Mouse (Mus musculus) myocyte (in vitro differentiated cells): ENCODE measurements around the gene Rpl37.

Experiments used
- MAX ChIP-seq: IDR thresholded peaks from one replicate; pipeline ENCODE4 v1.6.1; 2011; ENCODE audit warnings: low read depth, mild to moderate bottlenecking, control low read depth
- MYOD1 ChIP-seq, 3 experiments: IDR thresholded peaks; one replicate each; pipeline ENCODE4 v1.6.1; 2011; ENCODE audit warnings: control low read depth in 2 of 3, low read depth in 2 of 3, mild to moderate bottlenecking in 2 of 3, moderate library complexity in 1 of 3; ENCODE audit not compliant: insufficient read length in 2 of 3, control insufficient read depth in 1 of 3
- POLR2A ChIP-seq: IDR thresholded peaks from one replicate; pipeline ENCODE4 v1.6.1; 2011; ENCODE audit warnings: low read depth, mild to moderate bottlenecking, control low read depth, moderate library complexity; ENCODE audit not compliant: insufficient read length
- POLR2AphosphoS2 ChIP-seq: IDR thresholded peaks from one replicate; pipeline ENCODE4 v1.6.1; 2011; ENCODE audit warnings: low read depth, control low read depth; ENCODE audit not compliant: insufficient read length
- TCF12 ChIP-seq: IDR thresholded peaks from one replicate; pipeline ENCODE4 v1.6.1; 2011; ENCODE audit warnings: mild to moderate bottlenecking, control low read depth; ENCODE audit not compliant: poor library complexity, insufficient read depth, severe bottlenecking
- TCF3 ChIP-seq: IDR thresholded peaks from one replicate; pipeline ENCODE4 v1.6.1; 2011; ENCODE audit warnings: low read depth, control low read depth; ENCODE audit not compliant: insufficient read length
- USF1 ChIP-seq: IDR thresholded peaks from one replicate; pipeline ENCODE4 v1.6.1; 2011; ENCODE audit warnings: low read depth, mild to moderate bottlenecking, control low read depth, moderate library complexity

DNA sequence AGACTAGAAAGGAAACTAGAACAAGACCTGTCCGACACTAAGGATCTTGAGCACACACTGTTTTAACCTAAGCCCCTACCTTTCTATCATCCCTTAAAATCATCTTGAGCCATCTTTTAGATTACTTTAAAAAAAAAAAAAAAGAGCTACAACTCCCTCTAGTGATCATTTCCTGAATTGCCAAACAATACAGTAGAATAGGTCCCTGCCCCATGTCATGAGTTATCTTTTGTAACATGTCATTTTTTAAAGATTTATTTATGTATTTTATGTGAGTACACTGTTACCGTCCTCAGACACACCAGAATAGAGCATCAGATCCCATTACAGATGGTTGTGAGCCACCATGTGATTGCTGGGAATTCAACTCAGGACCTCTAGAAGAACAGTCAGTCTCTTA, 10.2 kb upstream of the Rpl37 start:
- TF ChIP-seq TCF3 = no peak
- TF ChIP-seq MYOD1 (IDR thresholded peaks at IDR 0.05; ENCODE audit: control insufficient read depth in 1 of 3, insufficient read length in 2 of 3, low read depth in 2 of 3) = no peak
- no peak for TF ChIP-seq POLR2A
- no peak for TF ChIP-seq USF1
- no peak for TF ChIP-seq MAX
- TF ChIP-seq POLR2AphosphoS2 = no peak
- TF ChIP-seq TCF12 = no peak
